Mouse (Mus musculus) E14TG2a.4 (cell line): ENCODE results near the gene Slc25a28.

Experiments
- H3K27me3 ChIP-seq: 2 replicates; pipeline ENCODE4 v1.6.1; 2014; ENCODE audit warnings: low read length, control low read depth; ENCODE audit not compliant: insufficient read depth
- H3K36me3 ChIP-seq: 2 replicates; pipeline ENCODE4 v1.6.1; 2014; ENCODE audit warnings: low read length, control low read depth; ENCODE audit not compliant: insufficient read depth
- H3K4me1 ChIP-seq: replicated peaks from 2 replicates; pipeline ENCODE4 v1.6.1; 2014; ENCODE audit warnings: low read depth, low read length, control low read depth
- H3K4me3 ChIP-seq: replicated peaks from 2 replicates; pipeline ENCODE4 v1.5.1; 2014; ENCODE audit warnings: mild to moderate bottlenecking, low read length
- H3K9me3 ChIP-seq: 2 replicates; pipeline ENCODE4 v1.6.1; 2014; ENCODE audit warnings: low read length, control low read depth
- CTCF ChIP-seq: conservative IDR thresholded peaks from 2 replicates; pipeline ENCODE4 v1.5.1; 2014; ENCODE audit warnings: low read length
- NANOG ChIP-seq: IDR thresholded peaks from 2 replicates; pipeline ENCODE4 v1.6.1; 2014; ENCODE audit warnings: borderline replicate concordance, low read length, mixed read lengths
- POU5F1 ChIP-seq: IDR thresholded peaks from 2 replicates; pipeline ENCODE4 v1.6.1; 2014; ENCODE audit warnings: low read length, borderline replicate concordance

The Slc25a28 gene

GRCm38 (mm10) chr19:43689419-43690246, 15.0 kb upstream of the Slc25a28 start, which contains the start of gene Entpd7:
Entpd7 (plus strand) TSS chr19:43689672.
- no peaks in the 10 kb centered on the region for H3K36me3 ChIP-seq
- H3K27me3 ChIP-seq: no peaks in the 10 kb centered on the region
- H3K9me3 ChIP-seq: no peaks in the 10 kb centered on the region
- peaks cover 17% of the 10 kb centered on the region for H3K4me1 ChIP-seq
- TF ChIP-seq CTCF: no peak
- TF ChIP-seq NANOG: no peak
- no peak for TF ChIP-seq POU5F1
- peak within 1 kb of the TSS; percentile 93 for H3K4me3 ChIP-seq

DNA sequence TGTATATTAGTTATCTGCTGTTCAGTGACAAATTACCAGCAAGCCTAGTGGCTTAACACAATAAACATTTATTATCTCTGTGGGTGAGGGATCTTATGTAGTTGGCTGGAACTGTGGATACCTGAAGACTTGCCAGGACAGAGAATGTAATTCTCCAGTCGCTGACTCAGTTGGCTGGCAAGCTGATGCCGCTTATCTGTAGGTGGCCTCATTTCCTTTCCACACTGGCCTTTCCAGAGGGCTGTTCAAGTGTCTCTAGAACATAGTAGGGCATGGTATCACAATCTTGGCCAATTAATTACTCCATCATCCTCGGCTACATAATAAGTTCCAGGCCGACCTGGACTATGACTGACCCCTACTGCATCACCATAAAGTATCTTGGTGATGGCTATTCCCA, 6.9 kb upstream of the Slc25a28 start:
- Histone ChIP-seq H3K36me3 (no peaks in the 10 kb centered on the region), H3K27me3 (0 out of 2 replicates have a peak, but pooled peaks cover 2% of the 10 kb centered on the region), H3K9me3 (no peaks in the 10 kb centered on the region), H3K4me3 (no peak overlapping the region), H3K4me1 (peaks cover 8% of the 10 kb centered on the region)
- TF ChIP-seq NANOG: no peak
- no peak for TF ChIP-seq CTCF
- TF ChIP-seq POU5F1: no peak

DNA sequence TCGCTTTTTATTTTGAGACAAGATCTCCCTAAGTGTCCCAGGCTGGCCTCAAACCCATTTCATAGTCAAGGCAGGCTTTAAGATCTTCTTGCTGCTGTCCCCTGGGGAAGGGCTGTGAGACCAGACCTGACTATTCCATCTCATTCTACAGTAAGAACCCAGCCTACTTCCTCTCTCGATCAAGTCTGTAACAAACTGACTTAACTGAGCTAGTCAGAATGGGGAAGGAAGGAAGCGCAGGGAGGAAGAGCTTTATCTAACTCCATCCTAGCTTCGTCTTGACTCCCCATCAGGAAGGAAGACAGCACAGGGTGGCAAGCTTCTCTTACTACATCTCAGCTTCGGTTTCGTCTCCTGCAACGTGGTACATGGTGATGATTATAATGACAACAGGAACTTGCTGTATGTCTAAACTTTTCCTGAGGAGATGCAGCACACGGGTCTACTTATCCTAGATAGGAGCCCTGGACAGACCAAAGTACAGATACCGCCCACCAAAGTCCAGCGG, 4.8 kb upstream of the Slc25a28 start:
- TF ChIP-seq POU5F1 (no peak), NANOG (no peak), CTCF (no peak)
- no peaks in the 10 kb centered on the region for H3K9me3 ChIP-seq

GRCm38 (mm10) chr19:43678467-43679003, 3.9 kb upstream of the Slc25a28 start:
- peaks cover 20% of the 10 kb centered on the region for H3K4me1 ChIP-seq
- no peaks in the 10 kb centered on the region for H3K9me3 ChIP-seq
- H3K4me3 ChIP-seq: no peak overlapping the region
- H3K36me3 ChIP-seq: no peaks in the 10 kb centered on the region
- no peak for TF ChIP-seq NANOG
- no peak for TF ChIP-seq POU5F1
- no peak for TF ChIP-seq CTCF
- 0 out of 2 replicates have a peak, but pooled peaks cover 2% of the 10 kb centered on the region for H3K27me3 ChIP-seq

More for the DNA sequence above, 4.8 kb upstream of the Slc25a28 start:
- Histone ChIP-seq H3K36me3 (no peaks in the 10 kb centered on the region), H3K27me3 (0 out of 2 replicates have a peak, but pooled peaks cover 2% of the 10 kb centered on the region), H3K4me3 (no peak overlapping the region), H3K4me1 (peaks cover 15% of the 10 kb centered on the region)

DNA sequence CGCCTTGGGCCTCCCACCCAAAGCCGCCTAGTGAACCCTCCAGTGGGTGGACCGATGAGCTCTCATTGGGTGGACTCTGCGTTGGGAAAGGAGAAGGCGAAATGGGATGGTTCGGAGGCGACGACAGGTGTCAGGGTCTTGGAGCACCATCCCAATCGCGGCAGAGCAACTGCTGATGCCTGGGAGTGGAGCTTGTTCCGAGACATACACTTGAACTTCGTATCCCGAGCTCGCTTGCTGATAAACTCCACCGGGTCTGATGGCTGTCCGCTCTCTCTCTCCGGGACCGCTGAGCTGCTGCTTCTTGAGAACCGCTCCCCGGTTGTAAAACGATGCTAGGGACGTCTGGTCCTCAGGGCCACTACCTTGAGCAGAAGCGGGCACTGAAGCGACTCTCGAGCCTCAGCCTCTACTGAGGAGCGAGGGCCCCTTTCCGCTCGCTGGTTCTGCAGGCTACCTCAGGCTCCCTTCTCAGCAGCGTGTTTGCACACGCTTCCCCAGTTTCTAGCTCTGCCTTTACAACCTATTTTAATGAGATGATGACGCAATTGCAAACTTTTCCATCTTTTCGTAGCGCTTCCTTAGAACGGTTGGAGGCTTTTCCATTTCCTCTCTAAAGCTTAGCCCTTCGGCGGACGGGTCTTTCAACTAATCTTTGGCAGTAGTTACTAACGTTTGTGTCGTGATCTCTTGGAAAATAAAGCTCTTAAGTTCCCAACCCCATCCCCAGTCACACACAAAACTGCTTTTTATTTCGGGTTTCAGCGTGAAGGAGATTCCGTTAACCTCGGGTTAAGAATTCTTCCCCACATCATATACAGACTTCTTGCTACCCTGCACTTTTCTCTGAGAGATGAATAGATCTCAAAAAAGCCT, 1.1 kb upstream of the Slc25a28 start:
- H3K4me1 ChIP-seq: peaks cover 40% of the 10 kb centered on the region
- H3K9me3 ChIP-seq: no peaks in the 10 kb centered on the region
- 0 out of 2 replicates have a peak, but pooled peaks cover 2% of the 10 kb centered on the region for H3K27me3 ChIP-seq
- no peak for TF ChIP-seq NANOG
- no peak for TF ChIP-seq CTCF
- TF ChIP-seq POU5F1: no peak
- H3K36me3 ChIP-seq: peaks cover 15% of the 10 kb centered on the region
- peak overlapping the region; percentile 94 for H3K4me3 ChIP-seq

GRCm38 (mm10) chr19:43674316-43674689, 378 bp downstream of the Slc25a28 start:
- Histone ChIP-seq H3K4me3 (peak overlapping the region; percentile 94), H3K27me3 (0 out of 2 replicates have a peak, but pooled peaks cover 2% of the 10 kb centered on the region), H3K9me3 (no peaks in the 10 kb centered on the region), H3K4me1 (peaks cover 48% of the 10 kb centered on the region), H3K36me3 (peaks cover 29% of the 10 kb centered on the region)
- no peak for TF ChIP-seq CTCF
- TF ChIP-seq NANOG: no peak
- TF ChIP-seq POU5F1: no peak

- no peaks in the 10 kb centered on the region for H3K9me3 ChIP-seq
- peaks cover 34% of the 10 kb centered on the region for H3K36me3 ChIP-seq
- 0 out of 2 replicates have a peak, but pooled peaks cover 2% of the 10 kb centered on the region for H3K27me3 ChIP-seq
- no peak for TF ChIP-seq NANOG
- no peak for TF ChIP-seq CTCF
- no peak for TF ChIP-seq POU5F1
- peak overlapping the region; percentile 94 for H3K4me3 ChIP-seq
- H3K4me1 ChIP-seq: peaks cover 53% of the 10 kb centered on the region
These were observed 967 bp downstream of the Slc25a28 start for GRCm38 (mm10) chr19:43673513-43674315.
